Mouse (Mus musculus) liver, embryonic 11.5 days (tissue): Measurements from ENCODE around the gene Agk. TPM values are rescaled to one million over a fixed set of nuclear protein-coding genes. Genes with fewer than 3 reads are reported as not detected.

Experiments
- ATAC-seq: fragments of 200-750 bp; cut with Nextera tagmentation; replicated peaks from 2 replicates; pipeline ENCODE4 v1.8.0; 2017; ENCODE audit warnings: moderate number of reproducible peaks, mild to moderate bottlenecking, moderate TSS enrichment, moderate library complexity; ENCODE audit not compliant: low FRiP score
- DNase-seq: peaks from one replicate; pipeline ENCODE4 v3.0.0-alpha.2; 2017; ENCODE audit warnings: low spot score
- H3K27ac ChIP-seq: fragments of 300-500 bp; sonication (generic); 2 replicates; pipeline ENCODE4 v1.5.1; 2014; ENCODE audit warnings: mild to moderate bottlenecking, low read depth, low read length, control low read depth
- H3K27me3 ChIP-seq: fragments of 300-500 bp; sonication (generic); replicated peaks from 2 replicates; pipeline ENCODE4 v1.6.1; 2014; ENCODE audit warnings: low read length, mixed read lengths; ENCODE audit not compliant: control insufficient read depth, insufficient read depth
- H3K36me3 ChIP-seq: fragments of 300-500 bp; sonication (generic); 2 replicates; pipeline ENCODE4 v1.6.1; 2014; ENCODE audit warnings: mild to moderate bottlenecking, low read length, moderate library complexity, mixed read lengths; ENCODE audit not compliant: control insufficient read depth, insufficient read depth
- H3K4me1 ChIP-seq: fragments of 300-500 bp; sonication (generic); replicated peaks from 2 replicates; pipeline ENCODE4 v1.6.1; 2014; ENCODE audit warnings: low read length, mixed read lengths; ENCODE audit not compliant: control insufficient read depth, insufficient read depth
- H3K4me2 ChIP-seq: fragments of 300-500 bp; sonication (generic); 2 replicates; pipeline ENCODE4 v1.6.1; 2014; ENCODE audit warnings: mild to moderate bottlenecking, control low read depth, moderate library complexity
- H3K4me3 ChIP-seq: fragments of 300-500 bp; sonication (generic); 2 replicates; pipeline ENCODE4 v1.5.1; 2014; ENCODE audit warnings: low read depth, low read length, control low read depth
- H3K9ac ChIP-seq: fragments of 300-500 bp; sonication (generic); 2 replicates; pipeline ENCODE4 v1.6.1; 2014; ENCODE audit warnings: low read depth, low read length, control low read depth
- H3K9me3 ChIP-seq: fragments of 300-500 bp; sonication (generic); 2 replicates; pipeline ENCODE4 v1.6.1; 2016; ENCODE audit warnings: low read length, inconsistent platforms, mixed read lengths; ENCODE audit not compliant: control insufficient read depth
- WGBS: fragments of 180-500 bp; shearing (Covaris S2); extraction: QIAGEN DNeasy Blood & Tissue Kit; methylation state at CpG from one replicate; pipeline ENCODE4 v1.1.7; 2014; 5-methylcytosine and 5-hydroxymethylcytosine counted together
- polyA plus RNA-seq: library from polyadenylated mRNA; unstranded; fragments of >200 nt; fragmentation: Nextera tagmentation; extraction: Ambion mirVana; gene quantifications from 2 replicates; pipeline ENCODE4 v1.2.1, GENCODE M21; 2014

Gene Agk
- polyA plus RNA-seq, 1 experiment from 2014 or later: 35.8 TPM

DNA sequence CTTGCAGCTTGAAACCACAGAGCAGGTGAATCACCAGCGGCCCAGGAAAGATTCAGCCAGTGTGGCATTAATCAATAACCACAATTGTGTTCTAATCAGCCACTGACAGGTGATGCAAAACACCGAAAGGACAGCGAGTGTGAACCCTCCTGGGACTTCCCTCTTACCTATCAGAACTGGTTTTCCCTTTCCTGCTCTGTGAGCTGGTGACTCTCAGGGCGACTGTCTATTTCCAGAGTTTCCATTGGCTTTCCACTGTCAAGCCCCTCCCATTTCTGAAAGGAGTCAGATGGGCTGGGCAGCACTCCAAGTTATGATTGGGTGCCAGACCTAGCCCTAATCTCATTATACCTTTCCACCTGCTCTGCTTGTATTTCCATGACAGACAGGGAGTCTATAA is 106.4 kb downstream of the Agk start:
- ATAC-seq (no peak), DNase-seq (no peak)
- no peak overlapping the region for H3K9ac ChIP-seq
- WGBS: 44% methylated on average over 4 of the region's 4 CpGs
- H3K27ac ChIP-seq: no peak overlapping the region
- H3K9me3 ChIP-seq: no peaks in the 10 kb centered on the region
- no peak overlapping the region for H3K4me3 ChIP-seq
- no peak overlapping the region for H3K4me2 ChIP-seq
- no peaks in the 10 kb centered on the region; the same call in 1 of the 2 replicates for H3K4me1 ChIP-seq
- no peaks in the 10 kb centered on the region; the same call in 1 of the 2 replicates for H3K27me3 ChIP-seq
- no peaks in the 10 kb centered on the region for H3K36me3 ChIP-seq

DNA sequence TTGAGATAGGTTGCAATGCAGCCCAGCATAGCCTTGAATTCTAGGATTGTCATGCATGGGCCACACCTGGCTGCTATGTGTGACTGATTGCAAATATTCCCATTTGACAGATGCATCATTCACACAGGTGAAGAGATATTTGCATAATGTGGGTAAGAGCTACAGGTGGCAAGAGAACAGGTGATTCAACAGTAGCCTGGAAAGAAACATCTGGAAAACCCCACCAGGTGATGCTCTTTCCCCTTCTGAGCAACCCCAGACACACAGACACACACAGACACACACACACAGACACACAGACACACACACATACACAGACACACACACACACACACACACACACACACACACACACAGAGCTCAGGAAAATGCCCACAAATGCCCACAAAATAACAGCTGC is 106.8 kb downstream of the Agk start:
- no peaks in the 10 kb centered on the region for H3K36me3 ChIP-seq
- no peaks in the 10 kb centered on the region for H3K9me3 ChIP-seq
- no peaks in the 10 kb centered on the region; the same call in 1 of the 2 replicates for H3K4me1 ChIP-seq
- H3K27me3 ChIP-seq: no peaks in the 10 kb centered on the region; the same call in 1 of the 2 replicates
- no peak overlapping the region for H3K4me3 ChIP-seq
- H3K4me2 ChIP-seq: no peak overlapping the region
- ATAC-seq: no peak
- H3K9ac ChIP-seq: no peak overlapping the region
- no peak for DNase-seq
- no peak overlapping the region for H3K27ac ChIP-seq

DNA sequence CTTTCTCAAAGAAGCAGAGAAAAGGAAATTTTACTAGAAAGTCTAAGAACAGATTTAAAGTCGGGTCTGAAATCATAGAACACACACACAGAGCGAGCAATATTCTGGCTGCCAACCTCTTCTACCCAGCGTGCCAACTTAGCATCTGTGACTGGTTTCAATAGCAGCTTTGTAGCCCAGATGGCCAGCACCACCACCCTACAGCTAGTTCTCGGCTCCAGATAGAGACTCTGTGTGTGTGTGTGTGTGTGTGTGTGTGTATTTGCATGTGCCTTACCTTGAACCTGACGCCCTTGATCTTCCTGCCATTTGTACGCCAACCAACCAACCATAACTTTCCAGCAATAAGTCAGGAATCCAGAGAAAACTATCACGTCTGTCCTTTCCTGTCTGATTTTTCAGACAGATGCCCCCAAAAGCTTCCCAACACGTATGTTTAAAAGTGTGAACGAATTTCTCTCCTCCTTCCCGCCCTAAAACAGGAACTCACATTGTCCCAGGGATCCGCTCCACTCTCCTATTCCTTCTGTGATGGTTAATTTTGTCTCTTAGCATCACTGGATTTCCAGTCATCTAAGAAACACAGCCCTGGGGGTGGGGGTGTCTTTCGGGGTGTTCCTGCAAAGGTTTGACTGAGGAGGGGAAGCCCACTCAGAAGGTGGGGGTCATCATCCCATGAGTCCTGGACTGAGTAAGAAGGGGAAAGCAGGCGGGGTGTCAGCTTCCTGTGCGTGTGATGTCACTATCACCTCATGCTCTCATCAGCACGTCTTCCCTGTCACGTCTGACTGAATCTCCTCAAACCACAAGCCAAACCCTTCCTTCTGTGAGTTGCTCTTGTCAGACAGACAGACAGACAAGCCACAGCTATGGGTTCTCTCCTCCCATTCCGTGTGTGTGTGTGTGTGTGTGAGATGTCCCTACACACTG is 107.6 kb downstream of the Agk start:
- Histone ChIP-seq H3K4me2 (no peak overlapping the region), H3K36me3 (no peaks in the 10 kb centered on the region), H3K27me3 (no peaks in the 10 kb centered on the region; the same call in 1 of the 2 replicates), H3K4me3 (no peak overlapping the region), H3K9ac (no peak overlapping the region), H3K4me1 (no peaks in the 10 kb centered on the region; the same call in 1 of the 2 replicates), H3K27ac (no peak overlapping the region), H3K9me3 (no peaks in the 10 kb centered on the region)
- DNase-seq: no peak
- WGBS: 78% methylated on average over 17 of the region's 17 CpGs
- ATAC-seq: no peak

DNA sequence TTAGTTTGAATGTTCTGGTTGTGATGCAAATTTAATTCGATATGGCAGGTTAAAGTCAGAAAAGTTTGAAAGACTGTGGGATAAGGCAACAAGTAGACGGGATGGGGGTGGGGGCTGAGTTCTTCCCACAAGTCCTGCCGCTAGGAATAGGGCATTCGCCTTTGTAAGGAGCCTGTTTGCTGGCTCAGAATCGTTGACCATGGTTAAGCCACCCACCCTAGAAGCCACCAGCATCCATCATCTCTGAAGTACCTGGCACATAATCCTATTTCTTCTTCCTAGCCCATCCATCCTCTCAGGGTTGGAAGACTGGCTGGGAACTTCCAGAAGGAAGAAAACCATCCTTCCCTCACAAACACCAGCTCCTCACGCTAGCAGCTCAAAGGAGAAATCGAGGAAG is 109.7 kb downstream of the Agk start:
- WGBS: 21% methylated on average over 7 of the region's 7 CpGs
- Histone ChIP-seq H3K4me2 (peak overlapping the region; percentile 94), H3K27me3 (no peaks in the 10 kb centered on the region; the same call in 1 of the 2 replicates), H3K27ac (no peak overlapping the region), H3K9me3 (no peaks in the 10 kb centered on the region), H3K4me1 (no peaks in the 10 kb centered on the region; the same call in 1 of the 2 replicates), H3K9ac (no peak overlapping the region), H3K4me3 (peak overlapping the region; percentile 78), H3K36me3 (no peaks in the 10 kb centered on the region)
- no peak for ATAC-seq
- DNase-seq: no peak

DNA sequence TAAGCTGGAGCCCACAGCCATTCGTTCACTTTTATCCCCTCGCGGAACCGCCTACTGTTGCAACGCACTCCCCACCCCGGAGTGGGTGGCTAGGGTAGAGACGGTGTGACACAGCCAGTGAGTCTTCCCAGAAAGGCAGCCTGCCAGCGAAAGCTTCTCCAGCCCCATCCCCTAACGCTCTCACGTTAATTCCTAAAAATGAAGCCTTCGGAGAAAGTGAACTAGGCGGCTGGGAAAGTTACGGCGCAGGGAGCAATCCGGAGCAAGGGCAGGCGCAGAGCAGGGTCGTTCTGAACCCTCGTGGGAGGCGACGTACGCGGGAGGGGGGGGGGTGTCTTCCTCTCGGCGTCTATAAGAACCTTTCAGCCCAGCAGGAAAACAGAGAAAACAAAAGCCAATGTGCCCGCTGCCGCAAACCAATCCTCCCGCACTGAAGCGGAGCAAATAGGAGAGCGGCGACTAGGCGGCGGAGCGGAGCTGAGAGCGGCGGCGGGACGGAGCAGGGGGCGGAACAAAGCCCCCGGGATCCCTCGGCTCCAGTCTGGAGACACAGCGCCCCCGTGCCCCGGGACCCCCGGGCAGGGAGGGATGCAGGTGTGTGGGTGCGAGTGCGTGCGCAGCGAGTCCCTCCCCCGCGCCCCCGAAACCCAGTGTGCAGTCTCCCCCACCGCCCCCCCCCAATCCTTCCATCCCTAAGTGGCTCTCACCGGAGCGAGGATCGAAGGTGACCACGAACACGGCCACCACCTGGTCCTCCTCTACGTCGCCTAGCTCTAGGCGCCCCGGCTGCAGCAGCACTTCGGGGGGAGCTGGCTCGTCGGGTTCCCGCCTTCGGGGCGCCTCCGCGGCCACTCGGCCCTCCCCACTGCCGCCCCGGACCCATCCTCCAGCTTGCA is 110.4 kb downstream of the Agk start:
- Histone ChIP-seq H3K4me1 (no peaks in the 10 kb centered on the region; the same call in 1 of the 2 replicates), H3K36me3 (no peaks in the 10 kb centered on the region), H3K4me3 (peak overlapping the region; percentile 78), H3K27ac (no peak overlapping the region), H3K4me2 (peak overlapping the region; percentile 94), H3K27me3 (no peaks in the 10 kb centered on the region; the same call in 1 of the 2 replicates), H3K9me3 (no peaks in the 10 kb centered on the region), H3K9ac (peak overlapping the region; percentile 75)
- ATAC-seq (peak; percentile 29), DNase-seq (peak; percentile 58)
- WGBS: under 1% methylated on average over 70 of the region's 72 CpGs

DNA sequence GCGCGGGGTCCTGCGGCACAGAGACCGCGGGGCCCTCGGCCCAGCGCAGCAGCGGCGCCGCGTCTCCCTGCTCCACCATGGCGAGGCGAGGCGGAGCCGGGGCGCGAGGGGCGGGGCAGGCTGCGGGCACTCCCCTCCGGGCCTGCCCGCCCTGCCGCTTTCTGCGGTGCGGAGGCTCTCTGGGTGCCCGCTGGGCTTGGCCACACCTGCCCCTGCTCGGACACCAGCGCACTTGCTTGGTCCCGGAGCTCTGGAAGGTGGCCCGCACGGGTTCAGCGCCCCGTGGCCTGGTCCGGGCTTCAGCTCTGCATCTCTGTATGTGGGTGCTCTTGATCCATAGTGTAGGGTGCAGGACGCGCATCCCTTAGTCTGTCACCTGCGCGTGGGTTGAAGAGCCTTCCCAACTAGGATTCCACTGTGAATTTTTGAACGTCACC is 111.1 kb downstream of the Agk start, which contains the start of gene E330009J07Rik:
Gene E330009J07Rik (minus strand): TSS at position 89 of the 437 bp plus-strand sequence.
- peak within 1 kb of the TSS; percentile 78 for H3K4me3 ChIP-seq
- H3K27ac ChIP-seq: no peak within 1 kb of the TSS
- H3K36me3 ChIP-seq: no peaks in the 10 kb centered on the region
- H3K9ac ChIP-seq: peak within 1 kb of the TSS; percentile 75
- DNase-seq: peak; percentile 85
- H3K4me2 ChIP-seq: peak within 1 kb of the TSS; percentile 94
- no peaks in the 10 kb centered on the region for H3K9me3 ChIP-seq
- under 1% methylated on average over 31 of the region's 38 CpGs for WGBS
- peak; percentile 89 for ATAC-seq
- H3K27me3 ChIP-seq: no peaks in the 10 kb centered on the region; the same call in 1 of the 2 replicates
- H3K4me1 ChIP-seq: no peaks in the 10 kb centered on the region; the same call in 1 of the 2 replicates

DNA sequence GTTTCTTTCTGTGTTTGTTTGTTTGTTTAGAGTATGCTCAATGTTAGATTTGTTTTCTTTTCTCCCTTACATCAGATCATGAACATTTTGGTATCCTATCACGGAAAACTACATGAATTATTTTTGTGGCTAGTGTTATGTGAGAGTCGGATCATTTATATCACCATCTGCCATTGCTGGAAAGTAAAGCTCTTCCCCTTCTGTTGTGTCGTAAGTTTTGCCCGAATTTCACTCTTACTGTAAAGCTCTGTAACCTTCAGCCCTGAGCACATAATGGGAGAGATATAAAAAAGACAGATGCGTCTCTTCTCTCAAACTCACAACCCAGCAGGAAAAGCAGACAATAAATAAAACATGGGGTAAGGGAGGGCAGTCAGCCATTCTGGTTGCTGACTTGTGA is 114.0 kb downstream of the Agk start, which contains the start of gene Wee2:
Gene Wee2 (plus strand): TSS at position 153 of the 400 bp plus-strand sequence.
- 75% methylated on average over 5 of the region's 5 CpGs for WGBS

DNA sequence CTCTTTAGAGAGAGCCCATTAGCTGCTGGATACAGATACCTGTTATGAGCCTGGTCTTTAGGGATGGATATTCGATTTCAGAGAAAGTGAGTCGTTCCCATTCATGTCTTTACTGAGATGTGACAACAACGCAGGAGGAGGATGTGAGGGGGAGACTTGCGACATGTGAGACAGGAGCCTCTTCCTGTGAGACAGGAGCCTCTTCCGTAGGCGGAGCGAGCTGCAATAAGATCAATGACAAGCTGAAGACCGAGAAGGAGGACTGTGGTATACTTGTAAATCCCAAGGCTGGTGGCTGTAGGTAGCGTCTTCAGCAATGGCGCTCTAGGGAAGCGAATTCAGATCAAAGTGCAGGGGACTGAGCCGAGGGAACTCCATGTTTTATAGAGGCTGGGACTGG is 114.8 kb downstream of the Agk start:
- WGBS: 20% methylated on average over 12 of the region's 12 CpGs
- H3K36me3 ChIP-seq: no peaks in the 10 kb centered on the region
- H3K27ac ChIP-seq: no peak overlapping the region
- H3K4me1 ChIP-seq: no peaks in the 10 kb centered on the region; the same call in 1 of the 2 replicates
- DNase-seq (no peak), ATAC-seq (no peak)
- no peak overlapping the region for H3K9ac ChIP-seq
- H3K27me3 ChIP-seq: peaks cover 5% of the 10 kb centered on the region
- H3K9me3 ChIP-seq: no peaks in the 10 kb centered on the region
- H3K4me2 ChIP-seq: peak overlapping the region; percentile 29
- no peak overlapping the region for H3K4me3 ChIP-seq

More for the DNA sequence above, 114.0 kb downstream of the Agk start, which contains the start of gene Wee2:
- Histone ChIP-seq H3K4me1 (no peaks in the 10 kb centered on the region; the same call in 1 of the 2 replicates), H3K36me3 (no peaks in the 10 kb centered on the region), H3K4me2 (peak within 1 kb of the TSS; percentile 29), H3K27ac (no peak within 1 kb of the TSS), H3K4me3 (no peak within 1 kb of the TSS), H3K27me3 (peaks cover 5% of the 10 kb centered on the region), H3K9me3 (no peaks in the 10 kb centered on the region), H3K9ac (no peak within 1 kb of the TSS)
- DNase-seq (no peak), ATAC-seq (no peak)
